Mouse (Mus musculus) limb, embryonic 10.5 days (tissue): ENCODE measurements at regions not wholly inside any gene's neighbourhood (a gene's known extent, or its start where the extent isn't known, plus 50 kb on each side); places are given as distances from the start of the nearest gene placed in this dataset.

Experiments
- DNase-seq: peaks from one replicate; pipeline ENCODE4 v3.0.0-alpha.2; 2017; ENCODE audit warnings: low spot score
- H3K27ac ChIP-seq: fragments of 300-500 bp; sonication (generic); 2 replicates; pipeline ENCODE4 v1.5.1; 2016; ENCODE audit warnings: mild to moderate bottlenecking
- H3K27me3 ChIP-seq: fragments of 300-500 bp; sonication (generic); 2 replicates; pipeline ENCODE4 v1.6.1; 2016; ENCODE audit warnings: low read depth, mild to moderate bottlenecking; ENCODE audit not compliant: poor library complexity, severe bottlenecking
- H3K36me3 ChIP-seq: fragments of 300-500 bp; sonication (generic); 2 replicates; pipeline ENCODE4 v1.6.1; 2016; ENCODE audit warnings: mild to moderate bottlenecking, moderate library complexity
- H3K4me1 ChIP-seq: fragments of 300-500 bp; sonication (generic); 2 replicates; pipeline ENCODE4 v1.6.1; 2016
- H3K4me3 ChIP-seq: fragments of 300-500 bp; sonication (generic); 2 replicates; pipeline ENCODE4 v1.5.1; 2016; ENCODE audit warnings: mild to moderate bottlenecking, moderate library complexity
- H3K9me3 ChIP-seq: fragments of 300-500 bp; sonication (generic); replicated peaks from 2 replicates; pipeline ENCODE4 v1.6.1; 2016; ENCODE audit warnings: mild to moderate bottlenecking
- WGBS: fragments of 180-500 bp; shearing (Covaris S2); methylation state at CpG from one replicate; pipeline ENCODE4 v1.1.7; 2016; 5-methylcytosine and 5-hydroxymethylcytosine counted together

GRCm38 (mm10) chr11:89841853-89842252 is 64.4 kb upstream of the Ankfn1 start:
- no peaks in the 10 kb centered on the region for H3K27me3 ChIP-seq
- no peak overlapping the region for H3K4me3 ChIP-seq
- H3K4me1 ChIP-seq = peaks cover 4% of the 10 kb centered on the region
- DNase-seq = no peak
- H3K27ac ChIP-seq = no peak overlapping the region
- no peaks in the 10 kb centered on the region for H3K36me3 ChIP-seq
- no peaks in the 10 kb centered on the region for H3K9me3 ChIP-seq

- H3K4me1 ChIP-seq = peaks cover 4% of the 10 kb centered on the region
- H3K27ac ChIP-seq = no peak overlapping the region
- H3K9me3 ChIP-seq = no peaks in the 10 kb centered on the region
- H3K4me3 ChIP-seq = no peak overlapping the region
- 50% methylated on average over 6 of the region's 6 CpGs for WGBS
- H3K36me3 ChIP-seq = no peaks in the 10 kb centered on the region
- H3K27me3 ChIP-seq = no peaks in the 10 kb centered on the region
- DNase-seq = no peak
Measured at GRCm38 (mm10) chr11:89839671-89840327, 62.3 kb upstream of the Ankfn1 start.

- Histone ChIP-seq H3K9me3 (no peaks in the 10 kb centered on the region), H3K27me3 (no peaks in the 10 kb centered on the region), H3K4me3 (no peak overlapping the region), H3K36me3 (no peaks in the 10 kb centered on the region), H3K27ac (no peak overlapping the region), H3K4me1 (peaks cover 4% of the 10 kb centered on the region)
- no peak for DNase-seq
- WGBS = 100% methylated on average over 1 of the region's 1 CpGs
Measured at GRCm38 (mm10) chr11:89837995-89838394, 60.5 kb upstream of the Ankfn1 start.

GRCm38 (mm10) chr11:89836897-89837296 is 59.4 kb upstream of the Ankfn1 start:
- Histone ChIP-seq H3K36me3 (no peaks in the 10 kb centered on the region), H3K4me3 (no peak overlapping the region), H3K9me3 (no peaks in the 10 kb centered on the region), H3K27me3 (no peaks in the 10 kb centered on the region), H3K4me1 (peaks cover 6% of the 10 kb centered on the region), H3K27ac (no peak overlapping the region)
- DNase-seq = no peak
- 88% methylated on average over 4 of the region's 4 CpGs for WGBS

GRCm38 (mm10) chr11:89834068-89834467 is 56.6 kb upstream of the Ankfn1 start:
- Histone ChIP-seq H3K9me3 (no peaks in the 10 kb centered on the region), H3K27ac (no peak overlapping the region), H3K4me3 (no peak overlapping the region), H3K4me1 (peaks cover 7% of the 10 kb centered on the region), H3K27me3 (no peaks in the 10 kb centered on the region), H3K36me3 (no peaks in the 10 kb centered on the region)
- WGBS = 84% methylated on average over 4 of the region's 4 CpGs
- DNase-seq = no peak

- Histone ChIP-seq H3K9me3 (no peaks in the 10 kb centered on the region), H3K4me3 (no peak overlapping the region), H3K27ac (no peak overlapping the region), H3K4me1 (peaks cover 7% of the 10 kb centered on the region), H3K27me3 (no peaks in the 10 kb centered on the region), H3K36me3 (no peaks in the 10 kb centered on the region)
- WGBS = 90% methylated on average over 8 of the region's 8 CpGs
- no peak for DNase-seq
Measured at GRCm38 (mm10) chr11:89831577-89832110, 54.2 kb upstream of the Ankfn1 start.
